8 mouse cellular contexts compared by ENCODE assay signal in genomic region chr7:56050487-56050911, GRCm38 (mm10). TPM values are rescaled to one million over a fixed set of nuclear protein-coding genes. Genes with fewer than 3 reads are reported as not detected.
DNase-seq lines count a peak whose midpoint lies in the region; ATAC-seq and TF ChIP-seq lines count a peak whose summit lies in the region.

No protein-coding gene starts in this region.

- H3K27ac ChIP-seq in embryonic facial prominence, embryonic 10.5 days (replicated peaks) = peak overlapping the region; percentile 88
- peak overlapping the region; percentile 95 for H3K27ac ChIP-seq in heart, adult 2 months
- peak overlapping the region; percentile 95 for H3K27ac ChIP-seq in liver, embryonic 15.5 days (replicated peaks)
- H3K27ac ChIP-seq in neural tube, embryonic 11.5 days (ENCODE audit: low read depth, low read length) = peak overlapping the region; percentile 82

- no peaks in the 10 kb centered on the region for H3K27me3 ChIP-seq in embryonic facial prominence, embryonic 10.5 days (replicated peaks; ENCODE audit: low read depth, poor library complexity, severe bottlenecking)
- no peaks in the 10 kb centered on the region for H3K27me3 ChIP-seq in heart, adult 2 months (ENCODE audit: control insufficient read depth, insufficient read depth, low read length)
- H3K27me3 ChIP-seq in liver, embryonic 15.5 days = no peaks in the 10 kb centered on the region
- no peaks in the 10 kb centered on the region for H3K27me3 ChIP-seq in neural tube, embryonic 11.5 days (ENCODE audit: control insufficient read depth, insufficient read depth, low read length)

- DNase-seq in 416B (ENCODE audit: low read depth) (peak; percentile 45), ZHBTc4 (ENCODE audit: low read depth, low spot score) (peak; percentile 47)
- no peak for DNase-seq in embryonic facial prominence, embryonic 10.5 days (ENCODE audit: low spot score)
- peak in 1 of 2 experiments; percentile 44 for DNase-seq in heart, adult 2 months
- peak; percentile 53 for DNase-seq in kidney, adult 18-20 months
- peak; percentile 57 for DNase-seq in neural tube, embryonic 11.5 days (ENCODE audit: low spot score)
- DNase-seq in urinary bladder, postnatal 36 days (ENCODE audit: low spot score in 2 of 2) = peak; percentile 8 to 24

- no peaks in the 10 kb centered on the region for H3K9me3 ChIP-seq in embryonic facial prominence, embryonic 10.5 days
- no peaks in the 10 kb centered on the region for H3K9me3 ChIP-seq in liver, embryonic 15.5 days (replicated peaks)
- no peaks in the 10 kb centered on the region for H3K9me3 ChIP-seq in neural tube, embryonic 11.5 days (ENCODE audit: control insufficient read depth, low read length)

- no peak for TF ChIP-seq EP300 in heart, adult 2 months (IDR thresholded peaks at IDR 0.05; ENCODE audit: insufficient read depth, low read depth, low read length)

- peak overlapping the region; percentile 81 for H3K4me3 ChIP-seq in embryonic facial prominence, embryonic 10.5 days
- peak overlapping the region; percentile 77 for H3K4me3 ChIP-seq in heart, adult 2 months
- peak overlapping the region; percentile 81 for H3K4me3 ChIP-seq in liver, embryonic 15.5 days (replicated peaks)
- peak overlapping the region; percentile 70 for H3K4me3 ChIP-seq in neural tube, embryonic 11.5 days (ENCODE audit: low read depth, low read length)

- WGBS in embryonic facial prominence, embryonic 10.5 days = 0% methylated on average over 18 of the region's 18 CpGs
- WGBS in heart, adult 2 months = under 1% methylated on average over 18 of the region's 18 CpGs
- 0% methylated on average over 18 of the region's 18 CpGs for WGBS in liver, embryonic 15.5 days (ENCODE audit: insufficient replicate concordance)
- WGBS in neural tube, embryonic 11.5 days = 0% methylated on average over 18 of the region's 18 CpGs

- no peak for TF ChIP-seq CTCF in heart, adult 2 months (IDR thresholded peaks at IDR 0.05)

- H3K4me1 ChIP-seq in embryonic facial prominence, embryonic 10.5 days = peaks cover 17% of the 10 kb centered on the region
- peaks cover 1% of the 10 kb centered on the region for H3K4me1 ChIP-seq in heart, adult 2 months (ENCODE audit: control insufficient read depth, insufficient read depth, low read length)
- H3K4me1 ChIP-seq in liver, embryonic 15.5 days (replicated peaks) = peaks cover 39% of the 10 kb centered on the region
- H3K4me1 ChIP-seq in neural tube, embryonic 11.5 days (ENCODE audit: control insufficient read depth, insufficient read depth, low read length) = 0 out of 2 replicates have a peak, but pooled peaks cover 4% of the 10 kb centered on the region

- intact Hi-C loops in heart, adult 2 months (cut with DNase I) = loop anchor here (5.0 kb wide), 2 partner anchors 77 to 208 kb away; partner anchors contain the start of gene Cyfip1

- peak overlapping the region; percentile 72 for H3K9ac ChIP-seq in heart, adult 2 months (ENCODE audit: low read depth, low read length)
- peak overlapping the region; percentile 70 for H3K9ac ChIP-seq in liver, embryonic 15.5 days
- peak overlapping the region; percentile 78 for H3K9ac ChIP-seq in neural tube, embryonic 11.5 days (ENCODE audit: low read length)

- TF ChIP-seq POLR2A in heart, adult 2 months (IDR thresholded peaks at IDR 0.05; ENCODE audit: insufficient read depth, low read depth, low read length) = no peak

- H3K36me3 ChIP-seq in embryonic facial prominence, embryonic 10.5 days (replicated peaks) = peaks cover 4% of the 10 kb centered on the region
- H3K36me3 ChIP-seq in heart, adult 2 months (ENCODE audit: control insufficient read depth, insufficient read depth, low read length) = peaks cover 10% of the 10 kb centered on the region
- peaks cover 6% of the 10 kb centered on the region for H3K36me3 ChIP-seq in liver, embryonic 15.5 days (replicated peaks)
- no peaks in the 10 kb centered on the region for H3K36me3 ChIP-seq in neural tube, embryonic 11.5 days (ENCODE audit: control insufficient read depth, insufficient read depth, low read length)

- H3K4me2 ChIP-seq in liver, embryonic 15.5 days = peak overlapping the region; percentile 72
- H3K4me2 ChIP-seq in neural tube, embryonic 11.5 days (ENCODE audit: low read depth) = peak overlapping the region; percentile 71

- H3K79me2 ChIP-seq in heart, adult 2 months (replicated peaks; ENCODE audit: control insufficient read depth, insufficient read depth, low read length) = peaks cover 2% of the 10 kb centered on the region; the same call in 1 of the 2 replicates

- ATAC-seq in liver, embryonic 15.5 days (ENCODE audit: insufficient read depth) = peak; percentile 2
- ATAC-seq in neural tube, embryonic 11.5 days (ENCODE audit: insufficient read depth, low FRiP score, low TSS enrichment) = peak; percentile 53

RNA-seq across cellular contexts. Expression of gene Herc2, which starts 0.5 kb away (rescaled TPM):
- 21.0 and 22.1 TPM in 2 replicates for polyA plus RNA-seq in embryonic facial prominence, embryonic 10.5 days (2016; fragmentation: Nextera tagmentation; extraction: Ambion mirVana)
- 10 to 100 TPM; 34.8 to 41.0 TPM for total RNA-seq in heart, adult 2 months (2021)
- 14.6 and 21.2 TPM in 2 replicates for polyA plus RNA-seq in heart, adult 2 months (2012; rRNA removed)
- polyA plus RNA-seq in liver, embryonic 15.5 days (2015; fragmentation: Nextera tagmentation; extraction: Ambion mirVana) = 14.2 and 15.5 TPM in 2 replicates
- polyA plus RNA-seq in neural tube, embryonic 11.5 days (2014; fragmentation: Nextera tagmentation; extraction: Ambion mirVana) = 31.3 and 32.2 TPM in 2 replicates

RNA-seq across cellular contexts. Expression of gene Nipa1, which starts 30.7 kb away (rescaled TPM):
- polyA plus RNA-seq in embryonic facial prominence, embryonic 10.5 days (2016; fragmentation: Nextera tagmentation; extraction: Ambion mirVana) = 7.4 and 7.5 TPM in 2 replicates
- 1 to 10 TPM; 5.5 to 6.3 TPM for total RNA-seq in heart, adult 2 months (2021)
- 3.7 and 6.2 TPM in 2 replicates for polyA plus RNA-seq in heart, adult 2 months (2012; rRNA removed)
- 13.6 and 15.4 TPM in 2 replicates for polyA plus RNA-seq in liver, embryonic 15.5 days (2015; fragmentation: Nextera tagmentation; extraction: Ambion mirVana)
- 10.5 and 11.0 TPM in 2 replicates for polyA plus RNA-seq in neural tube, embryonic 11.5 days (2014; fragmentation: Nextera tagmentation; extraction: Ambion mirVana)
